Mouse (Mus musculus): ENCODE measurements around the gene Gstm7. TPM values are rescaled to one million over a fixed set of nuclear protein-coding genes. Genes with fewer than 3 reads are reported as not detected.

Gstm7 gene
- polyA plus RNA-seq, 1 experiment from 2014 or later = 11.9 TPM

DNA sequence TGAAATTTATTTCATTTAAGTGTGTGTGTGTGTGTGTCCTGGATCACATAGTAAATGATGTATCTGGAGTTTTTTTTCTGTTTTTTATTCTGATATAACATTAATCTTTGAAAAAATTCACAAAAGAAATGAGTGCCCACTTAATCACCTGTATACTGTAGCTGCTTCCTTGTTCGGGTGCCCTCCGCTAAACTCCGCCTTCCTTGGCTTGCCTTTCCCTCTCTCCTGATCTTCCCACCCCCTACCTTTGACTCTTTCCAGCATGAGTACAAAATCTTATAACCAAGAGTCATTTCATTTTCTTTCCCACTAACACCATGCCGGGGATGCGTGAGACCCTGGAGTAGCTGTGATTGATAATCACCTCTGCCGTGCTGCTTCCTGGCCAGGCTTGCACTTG, 511 bp upstream of the Gstm7 start:
- H3K27me3 ChIP-seq = no peaks in the 10 kb centered on the region
- H3K4me3 ChIP-seq = no peak overlapping the region
- no peaks in the 10 kb centered on the region for H3K9me3 ChIP-seq
- no peak for ATAC-seq (ENCODE audit: insufficient number of reproducible peaks, low FRiP score, low TSS enrichment, low read depth)
- no peaks in the 10 kb centered on the region for H3K36me3 ChIP-seq
- H3K27ac ChIP-seq = no peak overlapping the region
- H3K4me2 ChIP-seq = no peak overlapping the region
- H3K4me1 ChIP-seq = peaks cover 7% of the 10 kb centered on the region; the same call in 1 of the 2 replicates
- no peak overlapping the region for H3K9ac ChIP-seq
- 70% methylated on average over 6 of the region's 6 CpGs for WGBS

DNA sequence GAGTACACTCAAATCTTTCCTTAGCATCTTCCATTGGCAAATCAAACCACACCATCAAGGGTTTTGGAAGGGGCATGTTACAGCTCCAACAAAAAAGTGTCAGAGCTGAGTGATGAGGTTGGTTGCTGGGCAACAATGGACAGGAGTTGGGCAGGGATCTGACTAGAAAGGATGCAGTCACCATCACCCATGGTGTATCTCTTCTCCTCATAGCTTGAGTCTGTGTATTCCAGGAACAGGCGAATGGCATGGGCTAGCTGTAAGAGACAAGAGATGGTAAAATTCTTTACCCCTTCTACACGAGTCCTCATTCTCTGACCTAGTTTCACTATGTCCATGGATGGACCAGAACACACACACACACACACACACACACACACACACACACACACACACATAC, 483 bp downstream of the Gstm7 start:
- Histone ChIP-seq H3K27ac (no peak overlapping the region), H3K4me1 (peaks cover 7% of the 10 kb centered on the region; the same call in 1 of the 2 replicates), H3K4me3 (peak overlapping the region; percentile 29), H3K9me3 (no peaks in the 10 kb centered on the region), H3K36me3 (no peaks in the 10 kb centered on the region), H3K4me2 (peak overlapping the region; percentile 49), H3K27me3 (no peaks in the 10 kb centered on the region), H3K9ac (no peak overlapping the region)
- no peak for ATAC-seq (ENCODE audit: insufficient number of reproducible peaks, low FRiP score, low TSS enrichment, low read depth)
- WGBS = 64% methylated on average over 2 of the region's 2 CpGs

DNA sequence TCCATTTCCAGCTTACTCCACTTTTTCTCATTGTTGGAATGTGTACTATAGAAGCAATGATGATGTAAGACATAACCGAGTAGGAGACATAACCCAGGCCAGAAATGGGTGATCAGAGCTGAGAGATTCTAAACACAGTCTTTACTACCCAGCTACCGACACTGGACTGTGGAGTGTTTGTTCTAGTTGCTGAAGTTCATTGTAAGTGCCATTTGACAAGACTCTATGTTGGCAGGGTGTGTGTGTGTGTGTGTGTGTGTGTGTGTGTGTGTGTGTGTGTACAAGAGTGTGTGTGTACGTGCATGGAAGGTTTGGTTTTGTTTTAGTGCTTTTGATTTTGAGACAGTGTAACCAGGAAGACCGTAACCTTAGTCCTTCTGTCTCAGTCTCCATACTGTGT, 1.9 kb downstream of the Gstm7 start:
- Histone ChIP-seq H3K36me3 (no peaks in the 10 kb centered on the region), H3K27ac (no peak overlapping the region), H3K27me3 (no peaks in the 10 kb centered on the region), H3K4me2 (no peak overlapping the region), H3K4me3 (no peak overlapping the region), H3K9ac (no peak overlapping the region), H3K4me1 (peaks cover 7% of the 10 kb centered on the region; the same call in 1 of the 2 replicates), H3K9me3 (no peaks in the 10 kb centered on the region)
- 84% methylated on average over 4 of the region's 4 CpGs for WGBS
- ATAC-seq (ENCODE audit: insufficient number of reproducible peaks, low FRiP score, low TSS enrichment, low read depth) = no peak

DNA sequence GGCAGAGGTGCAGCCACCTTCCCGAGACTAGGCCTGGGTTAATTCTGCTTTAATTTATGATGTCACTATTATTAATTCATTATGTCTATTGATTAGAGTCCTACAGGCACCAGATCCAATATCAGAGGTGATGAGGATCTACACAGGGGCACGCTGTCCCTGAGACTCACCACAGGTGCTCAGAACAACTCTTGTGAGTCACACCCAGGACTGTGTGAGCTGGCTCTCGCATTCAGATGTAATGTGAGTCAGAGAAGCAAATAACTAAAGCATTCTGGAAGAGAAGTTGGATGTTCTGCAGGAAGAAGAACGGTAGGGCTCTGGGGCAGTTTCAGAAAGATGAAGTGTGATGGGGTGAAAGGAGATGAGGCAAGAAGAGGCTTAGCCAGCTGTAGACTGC, 2.4 kb downstream of the Gstm7 start:
- Histone ChIP-seq H3K4me1 (peaks cover 7% of the 10 kb centered on the region; the same call in 1 of the 2 replicates), H3K9me3 (no peaks in the 10 kb centered on the region), H3K4me2 (no peak overlapping the region), H3K27me3 (no peaks in the 10 kb centered on the region), H3K36me3 (no peaks in the 10 kb centered on the region), H3K27ac (no peak overlapping the region), H3K9ac (no peak overlapping the region), H3K4me3 (no peak overlapping the region)
- no peak for ATAC-seq (ENCODE audit: insufficient number of reproducible peaks, low FRiP score, low TSS enrichment, low read depth)
- 76% methylated on average over 4 of the region's 4 CpGs for WGBS

DNA sequence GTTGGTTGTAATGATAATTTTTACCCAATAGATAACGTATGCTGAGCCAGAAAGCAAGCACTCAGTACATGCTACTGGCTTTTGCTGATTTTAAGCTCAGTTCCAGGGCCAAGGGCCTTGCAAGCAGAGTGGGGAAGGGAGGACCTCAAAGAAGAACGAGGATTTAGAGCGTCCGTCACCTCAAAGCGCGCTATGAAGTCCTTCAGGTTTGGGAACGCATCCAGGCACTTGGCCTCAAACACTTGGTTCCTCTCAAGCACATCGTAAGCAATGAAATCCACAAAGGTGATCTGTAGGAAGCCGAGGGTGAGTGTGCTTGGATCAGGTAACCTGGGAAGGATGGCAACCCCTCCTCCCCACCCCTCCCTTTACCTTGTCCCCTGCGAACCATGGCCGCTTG, 2.9 kb downstream of the Gstm7 start:
- H3K4me2 ChIP-seq = no peak overlapping the region
- 74% methylated on average over 11 of the region's 11 CpGs for WGBS
- no peaks in the 10 kb centered on the region for H3K36me3 ChIP-seq
- no peak overlapping the region for H3K4me3 ChIP-seq
- H3K27me3 ChIP-seq = no peaks in the 10 kb centered on the region
- no peaks in the 10 kb centered on the region for H3K9me3 ChIP-seq
- H3K4me1 ChIP-seq = peaks cover 7% of the 10 kb centered on the region; the same call in 1 of the 2 replicates
- no peak for ATAC-seq (ENCODE audit: insufficient number of reproducible peaks, low FRiP score, low TSS enrichment, low read depth)
- H3K9ac ChIP-seq = no peak overlapping the region
- no peak overlapping the region for H3K27ac ChIP-seq

DNA sequence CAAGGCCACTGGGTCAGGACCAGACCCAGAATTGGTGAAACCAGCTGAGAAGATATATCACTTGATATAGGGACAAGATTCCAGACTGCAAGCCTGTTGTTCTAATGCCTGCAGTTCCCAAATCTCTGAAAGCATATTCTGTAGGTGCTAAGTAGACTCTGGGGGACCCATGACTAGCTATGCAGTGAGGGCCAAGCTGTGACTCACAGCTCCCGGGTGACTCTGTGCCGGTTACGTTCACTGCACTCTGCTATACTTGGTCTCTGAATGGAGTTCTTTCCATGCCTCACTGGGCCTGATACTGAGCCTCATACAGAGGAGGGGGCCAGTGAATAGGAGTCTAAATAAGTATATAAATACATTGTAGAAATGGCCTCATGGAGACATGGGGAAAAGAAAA, 3.8 kb downstream of the Gstm7 start:
- Histone ChIP-seq H3K27ac (no peak overlapping the region), H3K4me2 (no peak overlapping the region), H3K4me3 (no peak overlapping the region), H3K9me3 (no peaks in the 10 kb centered on the region), H3K36me3 (no peaks in the 10 kb centered on the region), H3K27me3 (no peaks in the 10 kb centered on the region), H3K4me1 (peaks cover 7% of the 10 kb centered on the region; the same call in 1 of the 2 replicates), H3K9ac (no peak overlapping the region)
- ATAC-seq (ENCODE audit: insufficient number of reproducible peaks, low FRiP score, low TSS enrichment, low read depth) = no peak
- 82% methylated on average over 3 of the region's 3 CpGs for WGBS

DNA sequence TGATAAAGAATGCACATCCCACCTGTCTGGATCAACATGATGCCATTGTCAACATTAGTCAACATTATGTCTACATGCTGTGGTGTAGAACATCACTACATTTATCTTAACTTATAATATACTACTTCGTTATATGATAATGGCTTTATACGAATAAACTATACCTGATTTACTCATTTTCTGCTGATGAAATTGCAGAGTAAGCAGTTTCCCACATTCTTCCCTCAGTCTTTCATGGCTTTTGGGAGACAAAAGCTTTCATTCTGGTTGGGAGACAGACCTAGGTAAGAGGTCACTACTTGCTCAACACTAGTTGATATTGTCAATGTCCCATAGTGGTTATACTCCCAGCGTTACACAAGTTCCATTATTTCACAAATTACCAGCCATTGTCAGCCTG, 6.3 kb downstream of the Gstm7 start:
- Histone ChIP-seq H3K9me3 (no peaks in the 10 kb centered on the region), H3K36me3 (no peaks in the 10 kb centered on the region), H3K4me2 (no peak overlapping the region), H3K4me1 (no peaks in the 10 kb centered on the region), H3K9ac (no peak overlapping the region), H3K27me3 (no peaks in the 10 kb centered on the region), H3K27ac (no peak overlapping the region), H3K4me3 (no peak overlapping the region)
- no peak for ATAC-seq (ENCODE audit: insufficient number of reproducible peaks, low FRiP score, low TSS enrichment, low read depth)
- WGBS = 86% methylated on average over 3 of the region's 3 CpGs

DNA sequence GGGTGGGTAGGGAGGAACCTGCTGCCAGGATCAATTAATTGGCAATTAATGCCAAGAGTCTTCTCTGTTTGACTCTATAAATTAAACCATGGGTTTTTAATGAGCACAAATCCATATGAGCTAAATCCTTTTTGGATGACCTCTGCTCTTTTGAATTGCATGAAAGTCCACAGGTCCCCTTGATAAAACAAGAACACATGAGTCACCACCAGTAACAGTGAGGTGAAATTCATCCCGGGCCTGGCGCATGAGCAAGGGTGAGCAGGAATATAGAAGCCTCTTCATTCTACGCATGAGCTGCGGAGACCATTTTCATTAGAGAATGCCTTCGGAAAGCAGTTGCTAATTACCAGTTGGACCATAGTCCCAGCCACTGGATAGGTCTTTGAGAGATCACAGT, 11.3 kb downstream of the Gstm7 start:
- Histone ChIP-seq H3K9me3 (no peaks in the 10 kb centered on the region), H3K36me3 (no peaks in the 10 kb centered on the region), H3K27ac (no peak overlapping the region), H3K4me2 (no peak overlapping the region), H3K27me3 (no peaks in the 10 kb centered on the region), H3K4me1 (no peaks in the 10 kb centered on the region), H3K4me3 (no peak overlapping the region), H3K9ac (no peak overlapping the region)
- 92% methylated on average over 5 of the region's 5 CpGs for WGBS
- no peak for ATAC-seq (ENCODE audit: insufficient number of reproducible peaks, low FRiP score, low TSS enrichment, low read depth)

DNA sequence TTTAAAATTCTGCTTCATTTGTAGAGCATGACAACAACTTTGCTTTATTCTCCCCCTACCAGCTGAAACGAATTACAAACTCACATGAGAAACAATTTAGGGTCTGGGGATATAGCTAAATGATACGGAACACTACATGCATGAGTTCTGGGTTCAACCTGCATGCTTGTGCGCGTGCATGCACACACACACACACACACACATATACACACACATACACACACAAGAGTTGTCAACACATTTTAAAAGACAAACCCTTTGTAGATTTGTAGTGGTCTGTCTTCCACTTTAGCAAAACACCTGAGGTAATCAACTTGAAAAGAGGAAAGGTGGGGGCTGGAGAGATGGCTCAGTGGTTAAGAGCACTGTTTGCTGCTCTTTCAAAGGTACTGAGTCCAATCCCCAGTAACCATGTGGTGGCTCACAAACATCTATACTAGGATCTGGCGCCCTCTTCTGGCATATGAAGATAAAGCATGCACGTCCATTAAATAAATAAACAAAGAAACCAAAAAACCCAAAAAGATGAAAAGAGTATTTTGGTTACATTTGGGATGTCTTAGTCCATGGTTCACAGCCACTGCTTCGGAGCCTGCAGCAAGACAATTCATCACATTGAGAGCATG, 13.7 kb downstream of the Gstm7 start:
- no peak overlapping the region for H3K9ac ChIP-seq
- WGBS = 50% methylated on average over 7 of the region's 7 CpGs

DNA sequence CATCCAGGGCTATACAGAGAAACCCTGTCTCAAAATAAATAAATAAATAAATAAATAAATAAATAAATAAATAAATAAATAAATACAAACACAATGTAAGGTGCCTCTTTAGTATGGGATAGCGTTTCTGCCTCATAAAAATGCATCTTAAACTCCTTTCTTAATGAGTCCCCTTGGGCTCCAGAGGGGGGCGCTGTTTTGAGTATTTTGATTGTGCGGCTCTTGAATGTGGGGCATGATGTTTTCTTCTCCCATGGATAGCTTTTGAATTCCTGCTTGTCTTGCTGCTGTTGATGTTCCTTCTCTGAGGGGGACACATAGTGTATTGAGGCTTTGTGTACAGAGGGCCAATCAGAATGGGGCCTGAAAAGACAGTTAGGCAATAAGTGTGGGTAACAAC, 14.5 kb downstream of the Gstm7 start:
- Histone ChIP-seq H3K4me2 (no peak overlapping the region), H3K36me3 (no peaks in the 10 kb centered on the region), H3K9me3 (no peaks in the 10 kb centered on the region), H3K4me3 (no peak overlapping the region), H3K27me3 (no peaks in the 10 kb centered on the region), H3K27ac (no peak overlapping the region), H3K9ac (no peak overlapping the region), H3K4me1 (no peaks in the 10 kb centered on the region)
- ATAC-seq (ENCODE audit: insufficient number of reproducible peaks, low FRiP score, low TSS enrichment, low read depth) = no peak
- 77% methylated on average over 3 of the region's 3 CpGs for WGBS

More for the DNA sequence above, 13.7 kb downstream of the Gstm7 start:
- H3K4me1 ChIP-seq = no peaks in the 10 kb centered on the region
- no peak for ATAC-seq (ENCODE audit: insufficient number of reproducible peaks, low FRiP score, low TSS enrichment, low read depth)
- no peaks in the 10 kb centered on the region for H3K9me3 ChIP-seq
- H3K4me2 ChIP-seq = no peak overlapping the region
- no peak overlapping the region for H3K27ac ChIP-seq
- H3K36me3 ChIP-seq = no peaks in the 10 kb centered on the region
- no peak overlapping the region for H3K4me3 ChIP-seq
- H3K27me3 ChIP-seq = no peaks in the 10 kb centered on the region

DNA sequence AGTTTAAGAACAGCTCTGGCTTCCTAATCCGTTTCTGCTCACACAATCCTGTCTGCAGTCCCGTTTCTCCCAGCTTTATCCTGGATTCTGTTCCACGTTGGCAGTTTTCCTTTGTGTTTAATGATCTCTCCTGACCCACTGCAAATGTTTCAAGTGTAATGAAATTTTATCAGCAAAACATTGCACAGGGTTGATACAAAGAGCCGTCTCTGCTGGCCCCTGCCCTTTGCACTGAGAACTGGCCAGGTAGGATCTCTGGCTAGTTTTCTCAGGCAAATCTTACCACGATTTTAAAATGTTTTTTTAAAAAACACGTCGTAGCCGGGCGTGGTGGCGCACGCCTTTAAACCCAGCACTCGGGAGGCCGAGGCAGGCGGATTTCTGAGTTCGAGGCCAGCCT, 14.9 kb downstream of the Gstm7 start:
- Histone ChIP-seq H3K4me1 (no peaks in the 10 kb centered on the region), H3K27ac (no peak overlapping the region), H3K36me3 (no peaks in the 10 kb centered on the region), H3K4me3 (no peak overlapping the region), H3K27me3 (no peaks in the 10 kb centered on the region), H3K4me2 (no peak overlapping the region), H3K9me3 (no peaks in the 10 kb centered on the region), H3K9ac (no peak overlapping the region)
- ATAC-seq (ENCODE audit: insufficient number of reproducible peaks, low FRiP score, low TSS enrichment, low read depth) = no peak
- WGBS = 77% methylated on average over 15 of the region's 15 CpGs

DNA sequence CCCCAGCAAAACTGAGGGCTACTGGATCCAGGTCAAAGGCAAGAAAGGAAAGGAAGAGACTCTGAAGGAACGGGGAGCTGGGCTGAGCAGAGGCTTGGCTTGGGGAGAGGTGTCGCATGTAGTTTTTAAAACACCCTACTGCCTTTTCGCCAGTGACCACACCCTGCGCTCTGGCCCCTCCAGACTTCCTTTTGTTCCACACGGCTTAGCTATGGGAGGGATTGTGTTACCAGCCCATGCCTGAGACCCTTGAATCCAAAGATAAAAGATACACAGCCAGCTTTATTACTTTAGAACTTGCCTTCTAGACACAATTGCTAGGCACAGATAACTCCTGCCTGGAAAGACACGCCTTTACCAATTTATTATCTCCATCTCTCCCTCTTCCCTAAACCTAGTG, 25.7 kb downstream of the Gstm7 start:
- WGBS = 61% methylated on average over 6 of the region's 6 CpGs
- no peak for ATAC-seq (ENCODE audit: insufficient number of reproducible peaks, low FRiP score, low TSS enrichment, low read depth)

More for the DNA sequence above, 25.7 kb downstream of the Gstm7 start:
- H3K4me2 ChIP-seq = no peak overlapping the region
- H3K36me3 ChIP-seq = no peaks in the 10 kb centered on the region
- H3K9me3 ChIP-seq = no peaks in the 10 kb centered on the region
- 0 out of 2 replicates have a peak, but pooled peaks cover 2% of the 10 kb centered on the region for H3K4me1 ChIP-seq
- no peak overlapping the region for H3K4me3 ChIP-seq
- no peak overlapping the region for H3K27ac ChIP-seq
- no peaks in the 10 kb centered on the region for H3K27me3 ChIP-seq
- no peak overlapping the region for H3K9ac ChIP-seq

Measured in limb, embryonic 15.5 days (tissue).